Mouse (Mus musculus) heart, postnatal 14 days (tissue): ENCODE measurements at regions not wholly inside any gene's neighbourhood (a gene's known extent, or its start where the extent isn't known, plus 50 kb on each side); places are given as distances from the start of the nearest gene placed in this dataset.
"Not testable (repeated sequence)": the region's sequence is repeated elsewhere in the genome, so short reads cannot be mapped to it uniquely, and the experiment has no call there.

ENCODE experiments used
- DNase-seq, 2 experiments: peaks; one replicate each; pipeline ENCODE4 v3.0.0; 2021 to 2022
- intact Hi-C: fragments of 180-260 bp; cut with DNase I; formaldehyde crosslinking; loops from one replicate; pipeline ENCODE4 v1.15.1; 2025

DNA sequence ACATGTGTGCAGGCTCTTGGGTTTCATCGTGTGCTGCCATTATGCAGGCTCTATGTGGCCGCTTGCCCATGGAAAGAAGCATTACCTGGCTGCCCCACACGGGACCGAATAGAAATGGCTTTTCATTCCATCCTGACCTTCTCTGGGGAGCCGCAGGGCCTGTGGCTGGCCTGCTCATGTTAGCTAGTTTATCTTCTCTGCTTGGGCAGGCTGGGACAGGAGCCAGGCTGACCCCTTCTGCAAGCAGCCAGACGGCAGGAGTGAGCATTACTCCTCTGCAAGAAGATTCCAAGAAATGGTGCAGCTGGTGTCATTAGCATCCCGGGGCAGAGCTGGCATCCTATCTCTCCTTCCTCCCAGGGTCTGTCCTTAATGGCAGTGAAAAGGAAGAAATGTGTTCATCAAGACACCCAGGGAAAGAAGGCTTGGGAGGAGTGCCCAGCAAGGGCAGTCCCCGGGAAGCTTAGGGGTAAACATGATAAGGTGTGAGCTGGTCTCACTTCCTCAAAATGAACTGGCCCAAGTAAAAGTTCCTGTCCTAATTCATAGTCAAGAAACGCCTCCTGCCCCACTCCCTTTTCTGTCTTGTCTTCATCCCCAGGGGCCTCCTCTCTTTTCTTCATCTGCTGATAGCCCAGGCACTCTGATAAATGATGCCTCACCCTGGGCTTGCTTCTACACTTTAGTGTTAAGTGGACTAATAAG, 178.9 kb upstream of the Myt1l start:
- DNase-seq, result no peak
- intact Hi-C loops, result no loop called here

DNA sequence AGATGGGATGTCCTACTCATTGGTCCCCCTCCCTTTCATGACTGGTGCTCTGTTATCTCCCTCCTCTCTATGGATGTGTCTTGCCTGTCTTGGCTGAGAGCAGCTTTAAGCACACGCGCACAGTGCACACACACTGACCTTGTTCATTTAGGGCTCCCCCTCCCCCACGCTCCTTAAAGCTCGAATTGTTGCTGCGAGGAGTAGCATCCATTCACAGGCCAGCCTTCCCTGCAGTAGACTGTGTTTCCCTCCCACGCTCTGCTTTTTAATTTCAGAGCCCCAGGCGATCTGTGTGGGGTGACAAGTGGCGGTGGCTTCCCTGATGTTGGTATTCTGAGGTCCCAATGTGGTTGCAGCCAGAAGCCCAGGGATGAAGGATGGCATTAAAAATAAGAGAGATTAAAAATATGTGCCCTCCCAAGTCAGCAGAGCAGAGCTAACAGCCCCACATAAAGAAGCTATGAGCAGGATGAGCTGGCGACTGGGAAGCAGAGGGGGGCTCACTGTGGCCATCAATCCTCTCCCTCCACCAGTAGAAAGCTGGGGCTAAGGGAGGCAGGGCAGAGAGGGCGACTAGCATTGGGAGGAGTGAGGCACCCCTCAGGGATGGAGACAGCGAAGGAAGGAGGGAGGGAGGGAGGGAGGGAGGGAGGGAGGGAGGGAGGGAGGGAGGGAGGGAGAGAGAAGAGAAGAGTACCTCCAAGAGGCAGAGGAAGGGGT, 174.2 kb upstream of the Myt1l start:
- DNase-seq, result no peak
- intact Hi-C loops, result no loop called here

DNA sequence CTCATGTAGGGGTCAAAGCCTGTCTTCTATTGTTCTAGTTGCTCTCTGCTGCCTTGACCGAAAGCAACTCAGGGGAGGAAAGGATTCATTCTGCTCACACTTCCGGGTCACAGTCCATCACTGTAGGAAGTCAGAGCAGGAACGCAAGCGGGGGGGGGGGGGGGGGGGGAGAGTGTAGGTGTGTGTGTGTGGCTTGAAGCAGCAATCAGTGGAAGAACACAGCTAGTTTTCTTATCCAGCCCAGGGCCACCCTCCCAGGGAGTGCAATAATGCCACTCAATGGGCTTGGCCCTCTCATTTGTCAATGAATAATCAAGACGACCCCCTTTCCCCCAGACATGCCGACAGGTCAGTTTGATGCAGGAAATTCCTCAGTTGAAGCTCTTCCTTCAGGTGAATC, 173.4 kb upstream of the Myt1l start:
- no peak for DNase-seq
- intact Hi-C loops, result no loop called here

DNA sequence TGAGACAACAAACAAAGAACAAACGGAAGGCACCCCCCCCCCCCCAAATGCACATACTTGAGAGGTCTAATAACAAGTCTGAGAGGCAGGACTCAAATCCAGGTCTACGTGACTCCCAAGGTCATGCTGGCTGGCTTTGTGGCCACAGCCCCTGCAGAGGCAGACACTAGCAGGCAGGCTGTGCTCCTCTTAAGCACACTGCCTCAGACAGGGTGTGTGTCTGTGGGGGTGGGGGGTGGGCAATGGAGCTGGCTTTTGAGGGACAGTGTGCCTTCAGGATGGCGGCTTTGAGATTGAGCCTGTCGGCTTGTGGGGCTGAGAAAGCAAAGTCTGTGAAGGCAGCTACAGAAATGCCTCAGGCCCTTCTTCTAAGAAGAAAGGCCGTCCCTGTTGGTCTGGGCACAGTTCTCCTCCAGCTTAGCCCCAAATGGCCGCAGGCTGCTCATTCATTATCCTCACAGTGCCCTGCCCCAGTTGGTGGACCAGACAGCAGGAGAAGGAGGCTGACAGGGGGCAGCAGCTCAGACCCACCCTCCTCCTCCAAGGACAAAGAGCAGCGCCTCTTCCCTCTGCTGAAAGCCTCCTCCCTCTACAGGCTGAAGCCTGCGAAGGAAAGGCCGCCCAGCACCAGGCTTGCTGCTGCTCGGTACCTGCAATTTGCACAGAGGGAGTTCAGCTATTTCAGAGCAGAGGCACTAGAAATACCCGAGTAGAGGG, 171.3 kb upstream of the Myt1l start:
- no peak for DNase-seq
- intact Hi-C loops, result no loop called here

DNA sequence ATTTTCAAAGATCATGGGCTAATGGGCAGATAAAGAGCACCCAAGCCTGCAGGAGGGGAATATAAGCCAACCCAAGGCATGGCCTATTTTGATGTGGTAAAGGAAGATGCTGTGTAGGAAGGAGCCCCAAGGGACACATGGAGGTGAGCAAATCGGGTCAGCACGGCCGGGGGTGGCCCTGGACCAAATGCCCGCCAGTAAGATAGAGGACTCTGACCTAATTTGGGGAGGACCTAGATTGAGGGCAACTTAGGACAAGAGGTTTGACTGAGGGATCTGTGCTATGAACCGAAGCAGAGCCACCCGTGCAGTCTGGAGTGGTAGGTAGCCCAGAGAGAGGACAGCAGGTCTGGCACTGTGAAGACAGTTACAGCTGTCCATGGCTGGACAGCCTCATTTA, 166.9 kb upstream of the Myt1l start:
- no peak for DNase-seq
- intact Hi-C loops, result no loop called here

- intact Hi-C loops, result not testable (repeated sequence)
Observed at GRCm38 (mm10) chr12:29367741-29368106, 160.5 kb upstream of the Myt1l start.

GRCm38 (mm10) chr12:29368107-29368819, 159.9 kb upstream of the Myt1l start:
- peak; percentile 18 to 31 for DNase-seq
- intact Hi-C loops, result no loop called here

More at GRCm38 (mm10) chr12:29367741-29368106, 160.5 kb upstream of the Myt1l start:
- not testable (repeated sequence) for DNase-seq

- DNase-seq, result no peak
- intact Hi-C loops, result no loop called here
Observed at GRCm38 (mm10) chr12:29368820-29369175, 159.4 kb upstream of the Myt1l start.

- intact Hi-C loops, result no loop called here
- DNase-seq, result no peak
Observed at GRCm38 (mm10) chr12:29391756-29392155, 136.4 kb upstream of the Myt1l start.

DNA sequence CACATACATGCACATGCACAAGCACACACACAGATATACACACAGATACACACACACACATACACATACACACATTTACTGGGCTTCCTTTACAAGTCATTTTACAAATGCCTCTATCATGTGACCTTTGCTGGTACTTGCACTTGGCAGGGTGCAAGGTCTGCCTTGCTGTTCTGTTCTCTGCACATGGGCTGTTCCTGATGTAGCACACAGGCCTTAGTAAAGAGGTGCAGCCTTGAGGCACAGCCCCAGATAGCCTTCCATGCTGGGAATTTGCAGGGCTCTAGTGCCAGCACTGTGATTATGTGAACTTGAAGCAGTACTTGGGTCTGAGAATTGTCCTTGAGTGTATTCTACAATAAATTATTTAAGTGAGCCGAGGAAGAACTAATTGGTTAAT, 133.9 kb upstream of the Myt1l start:
- DNase-seq, result no peak
- intact Hi-C loops, result no loop called here

DNA sequence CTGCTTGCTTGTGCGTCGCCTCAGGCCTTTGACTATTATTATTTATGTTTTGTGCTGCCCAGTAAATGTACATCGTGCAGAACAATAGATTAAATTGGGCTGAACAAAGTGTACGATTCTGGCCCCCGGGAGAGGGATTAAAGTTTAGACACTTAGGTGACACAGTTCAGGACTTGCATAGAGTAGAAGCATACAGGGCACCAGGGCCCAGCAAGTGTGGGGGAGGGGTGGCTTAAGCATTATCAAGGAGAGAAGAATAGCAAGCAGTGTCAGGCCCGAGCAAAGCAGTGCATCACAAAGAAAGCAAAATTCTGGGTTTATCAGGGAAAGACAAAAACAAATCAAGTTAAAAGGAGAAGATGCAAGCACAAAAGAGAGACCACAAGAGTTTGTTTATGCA, 133.3 kb upstream of the Myt1l start:
- no peak for DNase-seq
- intact Hi-C loops, result no loop called here

GRCm38 (mm10) chr12:29395401-29395982, 132.7 kb upstream of the Myt1l start:
- no peak for DNase-seq
- intact Hi-C loops, result no loop called here

- DNase-seq, result no peak
- intact Hi-C loops, result no loop called here
Observed at GRCm38 (mm10) chr12:29404434-29404833, 123.8 kb upstream of the Myt1l start.

GRCm38 (mm10) chr12:29409336-29410055, 118.7 kb upstream of the Myt1l start:
- no peak for DNase-seq
- intact Hi-C loops, result no loop called here

- no peak for DNase-seq
Observed at GRCm38 (mm10) chr12:29433936-29434335, 94.2 kb upstream of the Myt1l start.

DNA sequence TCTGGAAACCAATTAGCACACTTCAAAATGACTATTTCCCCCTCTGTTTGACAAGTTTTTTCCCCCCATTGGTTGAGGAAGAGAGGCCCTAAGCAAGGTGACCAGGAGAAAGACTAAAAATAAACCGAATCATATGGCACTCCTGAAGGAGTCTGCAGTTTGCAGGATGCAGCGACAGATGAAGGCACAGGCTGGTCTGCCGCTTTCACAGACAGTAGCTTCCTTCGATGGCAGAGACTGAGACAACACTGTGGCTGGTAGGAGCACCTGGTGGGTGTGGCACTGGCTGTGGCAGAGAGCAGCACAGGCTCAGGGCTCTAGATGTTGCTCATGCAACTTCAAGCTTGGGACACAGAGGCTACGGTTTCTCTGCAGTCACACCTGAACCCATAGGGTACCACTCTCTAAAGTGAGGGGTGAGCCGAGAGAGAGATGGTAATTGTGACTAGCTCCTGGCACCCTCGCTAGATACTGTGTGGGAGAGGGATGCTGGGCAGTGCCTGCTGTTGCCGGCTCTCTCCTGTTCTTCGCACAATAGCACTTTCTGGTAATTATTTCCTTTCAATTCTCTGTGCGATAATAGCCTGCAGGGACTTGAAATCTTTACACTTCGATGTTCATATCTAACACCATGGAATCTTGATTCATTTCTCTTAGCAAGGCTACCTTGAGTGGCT, 88.7 kb upstream of the Myt1l start:
- no peak for DNase-seq
- intact Hi-C loops, result no loop called here

More at GRCm38 (mm10) chr12:29433936-29434335, 94.2 kb upstream of the Myt1l start:
- intact Hi-C loops, result no loop called here

GRCm38 (mm10) chr12:29465201-29465600, 63.0 kb upstream of the Myt1l start:
- intact Hi-C loops, result not testable (repeated sequence)
- peak; percentile 72 to 81 for DNase-seq
